Mouse (Mus musculus) neural tube, embryonic 13.5 days (tissue): Measurements from ENCODE around the gene Ugt1a10. TPM values are rescaled to one million over a fixed set of nuclear protein-coding genes. Genes with fewer than 3 reads are reported as not detected.
A peak's percentile ranks its signal among the peaks of the same experiment; 100 is the strongest.
"Not testable (repeated sequence)": the region's sequence is repeated elsewhere in the genome, so short reads cannot be mapped to it uniquely, and the experiment has no call there.

ENCODE experiments used
- ATAC-seq: fragments of 200-750 bp; cut with Nextera tagmentation; 2 replicates; pipeline ENCODE4 v1.8.0; 2017; ENCODE audit warnings: low read depth, mild to moderate bottlenecking, moderate TSS enrichment, moderate library complexity
- H3K27ac ChIP-seq: fragments of 300-500 bp; sonication (generic); replicated peaks from 2 replicates; pipeline ENCODE4 v1.5.1; 2015; ENCODE audit warnings: moderate library complexity, mild to moderate bottlenecking, inconsistent platforms
- H3K27me3 ChIP-seq: fragments of 300-500 bp; sonication (generic); 2 replicates; pipeline ENCODE4 v1.6.1; 2015; ENCODE audit warnings: mild to moderate bottlenecking, inconsistent platforms
- H3K36me3 ChIP-seq: fragments of 300-500 bp; sonication (generic); 2 replicates; pipeline ENCODE4 v1.6.1; 2015; ENCODE audit warnings: mild to moderate bottlenecking, inconsistent platforms
- H3K4me1 ChIP-seq: fragments of 300-500 bp; sonication (generic); replicated peaks from 2 replicates; pipeline ENCODE4 v1.6.1; 2015; ENCODE audit warnings: inconsistent platforms
- H3K4me2 ChIP-seq: fragments of 300-500 bp; sonication (generic); 2 replicates; pipeline ENCODE4 v1.6.1; 2015; ENCODE audit warnings: inconsistent platforms, mild to moderate bottlenecking, moderate library complexity
- H3K4me3 ChIP-seq: fragments of 300-500 bp; sonication (generic); 2 replicates; pipeline ENCODE4 v1.5.1; 2015; ENCODE audit warnings: mild to moderate bottlenecking, inconsistent platforms
- H3K9ac ChIP-seq: fragments of 300-500 bp; sonication (generic); 2 replicates; pipeline ENCODE4 v1.6.1; 2015; ENCODE audit warnings: moderate library complexity, mild to moderate bottlenecking, inconsistent platforms
- H3K9me3 ChIP-seq: fragments of 300-500 bp; sonication (generic); 2 replicates; pipeline ENCODE4 v1.6.1; 2016; ENCODE audit warnings: inconsistent platforms
- WGBS: fragments of 180-500 bp; shearing (Covaris S2); methylation state at CpG from one replicate; pipeline ENCODE4 v1.1.7; 2015; 5-methylcytosine and 5-hydroxymethylcytosine counted together
- polyA plus RNA-seq: library from polyadenylated mRNA; unstranded; fragments of >200 nt; fragmentation: Nextera tagmentation; extraction: Ambion mirVana; gene quantifications from 2 replicates; pipeline ENCODE4 v1.2.1, GENCODE M21; 2015

Gene Ugt1a10
- polyA plus RNA-seq, 1 experiment from 2014 or later, result not detected

DNA sequence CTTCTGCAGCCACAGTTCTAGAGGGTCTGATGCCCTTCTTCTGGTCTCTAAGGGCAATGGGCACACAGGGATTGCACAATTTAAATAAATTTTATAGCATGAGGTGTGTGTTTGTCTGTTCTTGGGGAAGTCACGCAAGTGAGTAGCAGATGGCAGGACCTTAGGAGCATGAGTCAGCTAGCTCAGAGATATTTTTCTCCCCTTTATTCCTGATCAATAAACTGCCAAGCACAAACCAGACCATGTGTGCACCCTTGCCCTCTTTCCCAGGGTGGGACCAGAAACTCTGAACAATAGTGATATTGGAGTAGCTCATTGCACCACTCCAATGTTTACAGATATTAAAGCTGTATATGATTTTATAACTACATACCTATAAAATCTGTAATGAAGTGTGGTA, 75.0 kb downstream of the Ugt1a10 start:
- H3K36me3 ChIP-seq, H3K4me2 ChIP-seq: not testable (repeated sequence)
- WGBS, result 87% methylated on average over 1 of the region's 1 CpGs

DNA sequence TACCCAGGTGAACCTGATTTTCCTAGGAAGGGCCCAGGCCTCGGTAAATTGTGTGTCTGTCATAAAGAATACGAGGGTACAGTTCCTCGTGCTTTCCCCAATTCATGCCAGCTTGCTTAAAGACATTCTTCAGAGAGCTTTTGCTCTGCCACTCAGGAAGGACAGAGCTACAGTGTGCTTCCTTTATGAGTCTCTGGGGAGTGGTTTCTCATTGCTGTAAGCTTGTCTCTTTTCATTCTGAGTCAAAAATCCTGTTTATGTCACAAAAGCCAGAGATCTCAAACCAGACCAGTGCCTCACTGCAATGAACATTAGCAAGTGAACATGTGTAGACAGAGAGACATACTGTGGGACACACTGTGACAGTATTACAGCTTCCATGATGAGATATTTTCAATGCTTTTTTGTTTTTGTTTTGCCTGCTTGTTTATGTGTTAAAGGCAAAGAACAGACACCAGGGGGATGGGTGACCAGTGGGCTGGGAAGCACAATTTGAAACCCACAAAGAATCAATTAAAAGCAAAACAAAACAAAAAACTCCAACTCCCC, 78.8 kb downstream of the Ugt1a10 start:
- Histone ChIP-seq H3K4me2 (no peak overlapping the region), H3K9me3 (no peaks in the 10 kb centered on the region), H3K27ac (peak overlapping the region; percentile 53), H3K9ac (no peak overlapping the region; the same call in 1 of the 2 replicates), H3K27me3 (no peaks in the 10 kb centered on the region), H3K4me3 (no peak overlapping the region), H3K36me3 (no peaks in the 10 kb centered on the region), H3K4me1 (peaks cover 11% of the 10 kb centered on the region)
- ATAC-seq, result peak; percentile 43; the same call in 1 of the 2 replicates
- 52% methylated on average over 3 of the region's 3 CpGs for WGBS

More for the DNA sequence above, 75.0 kb downstream of the Ugt1a10 start:
- not testable (repeated sequence) for ATAC-seq, H3K27me3 ChIP-seq, H3K27ac ChIP-seq, H3K4me3 ChIP-seq, H3K9me3 ChIP-seq, H3K9ac ChIP-seq
- peaks cover 11% of the 10 kb centered on the region for H3K4me1 ChIP-seq

DNA sequence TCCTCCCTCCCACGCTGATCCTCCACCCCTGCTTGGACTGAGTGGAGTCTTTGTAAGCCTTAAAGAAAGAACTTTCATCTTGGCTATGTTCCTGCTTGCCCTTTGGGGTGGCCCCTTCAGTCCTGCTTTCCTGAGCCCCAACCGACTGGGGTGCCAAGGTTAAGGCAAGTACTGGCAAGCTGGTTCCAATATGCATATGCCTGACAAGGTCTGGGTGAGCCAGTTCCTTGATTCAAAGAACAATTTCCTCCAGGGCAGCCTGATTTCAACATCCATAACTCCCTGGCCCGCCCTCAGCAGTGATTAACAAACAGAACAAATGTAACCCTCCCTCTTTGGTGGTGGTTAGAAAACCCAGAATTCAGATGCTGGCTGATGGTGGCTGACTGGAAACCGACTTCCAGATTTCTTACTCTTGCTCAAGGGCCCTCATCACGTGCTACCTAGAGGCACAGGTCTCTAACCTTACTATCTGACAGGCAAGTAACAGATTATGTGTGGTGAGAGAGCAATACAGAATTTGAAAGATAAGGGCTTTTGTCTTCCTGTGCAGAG, 79.3 kb downstream of the Ugt1a10 start, which contains the start of gene Ugt1a6a:
Ugt1a6a (plus strand) TSS at position 353 of the 555 bp plus-strand sequence.
- H3K27ac ChIP-seq, result peak within 1 kb of the TSS; percentile 53
- 53% methylated on average over 5 of the region's 5 CpGs for WGBS
- peak; percentile 69 for ATAC-seq

DNA sequence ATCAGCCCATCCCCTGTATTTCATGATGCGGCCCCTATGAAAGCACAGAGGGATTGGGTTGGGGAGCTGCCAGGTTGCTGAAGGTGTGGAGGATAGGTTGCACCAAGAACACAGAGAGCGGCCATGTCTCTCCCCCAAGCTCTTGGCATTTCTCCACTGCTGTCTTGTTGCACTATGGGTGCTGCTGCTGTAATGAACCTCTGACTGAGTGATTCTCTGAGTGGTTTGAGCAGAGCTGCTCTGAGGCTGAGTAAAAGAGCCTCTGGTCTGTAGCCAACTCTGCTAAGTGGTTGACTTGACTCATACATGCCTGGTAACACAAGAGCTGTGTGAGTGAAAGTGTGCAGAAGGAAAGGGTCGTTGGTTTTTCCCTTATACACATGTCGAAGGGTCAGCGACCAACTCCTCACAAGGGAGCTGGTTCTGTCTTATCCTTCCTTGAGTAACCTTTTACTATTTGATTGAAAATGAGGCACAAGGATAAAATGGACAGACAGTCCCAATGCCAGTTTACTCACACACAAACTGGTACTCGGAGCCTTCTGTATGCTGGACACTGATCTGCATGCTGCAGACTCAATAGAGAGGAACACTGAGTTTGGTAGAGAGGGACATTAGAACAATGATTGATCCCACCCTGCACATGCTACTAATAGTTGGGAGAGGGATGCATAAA, 80.2 kb downstream of the Ugt1a10 start:
- H3K4me2 ChIP-seq, H3K36me3 ChIP-seq, H3K9ac ChIP-seq, H3K27me3 ChIP-seq, ATAC-seq, H3K27ac ChIP-seq, H3K4me3 ChIP-seq, H3K9me3 ChIP-seq: not testable (repeated sequence)
- WGBS, result 88% methylated on average over 6 of the region's 6 CpGs
- H3K4me1 ChIP-seq, result peaks cover 11% of the 10 kb centered on the region

More for the DNA sequence above, 79.3 kb downstream of the Ugt1a10 start, which contains the start of gene Ugt1a6a:
- H3K36me3 ChIP-seq, H3K9ac ChIP-seq, H3K4me2 ChIP-seq, H3K4me3 ChIP-seq, H3K27me3 ChIP-seq, H3K9me3 ChIP-seq: not testable (repeated sequence)
- H3K4me1 ChIP-seq, result peaks cover 11% of the 10 kb centered on the region

DNA sequence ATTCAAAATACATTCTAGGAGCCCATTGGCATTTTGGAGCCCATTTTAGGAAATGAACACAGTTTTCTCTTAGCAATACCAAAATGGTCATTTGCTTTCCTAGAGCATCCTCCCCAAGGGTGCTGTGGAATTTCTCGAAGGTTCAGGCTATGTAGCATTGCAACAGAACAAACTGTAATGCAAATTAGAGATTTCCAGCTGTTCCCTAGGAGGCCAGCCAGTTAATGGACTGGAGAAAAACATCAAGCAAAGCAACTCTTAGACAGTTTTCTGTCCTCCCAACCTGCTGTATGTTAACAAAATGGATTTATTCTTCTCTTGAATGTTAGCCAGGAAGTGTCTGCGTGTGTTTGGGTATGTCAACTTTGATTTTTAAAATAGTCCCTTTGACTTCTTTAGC, 81.5 kb downstream of the Ugt1a10 start:
- Histone ChIP-seq H3K4me1 (peaks cover 11% of the 10 kb centered on the region), H3K27me3 (no peaks in the 10 kb centered on the region), H3K4me3 (no peak overlapping the region), H3K4me2 (no peak overlapping the region), H3K27ac (no peak overlapping the region), H3K36me3 (no peaks in the 10 kb centered on the region), H3K9ac (no peak overlapping the region), H3K9me3 (no peaks in the 10 kb centered on the region)
- WGBS, result 53% methylated on average over 2 of the region's 2 CpGs
- ATAC-seq, result no peak

DNA sequence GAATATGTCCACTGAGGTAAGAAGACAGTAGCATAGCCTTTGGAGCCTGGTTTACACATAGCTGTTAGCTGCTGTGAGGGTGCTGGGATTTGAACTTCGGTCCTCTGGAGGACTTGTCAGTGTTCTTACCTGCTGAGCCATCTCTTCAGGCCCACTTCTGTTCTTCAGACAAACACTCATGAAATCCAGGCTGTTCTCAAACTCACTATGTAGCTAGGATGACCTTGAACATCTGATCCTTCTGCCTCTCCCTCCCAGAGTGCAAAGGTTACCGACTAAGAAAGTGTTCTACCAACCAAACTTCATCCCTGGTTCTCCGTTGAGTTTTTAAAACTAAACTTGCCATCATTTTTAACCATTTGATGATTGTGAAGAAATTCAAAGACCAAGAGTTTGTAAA, 82.1 kb downstream of the Ugt1a10 start:
- Histone ChIP-seq H3K36me3 (no peaks in the 10 kb centered on the region), H3K27ac (no peak overlapping the region), H3K9me3 (no peaks in the 10 kb centered on the region), H3K9ac (no peak overlapping the region), H3K4me1 (peaks cover 11% of the 10 kb centered on the region), H3K27me3 (no peaks in the 10 kb centered on the region), H3K4me3 (no peak overlapping the region), H3K4me2 (no peak overlapping the region)
- no peak for ATAC-seq
- 91% methylated on average over 3 of the region's 3 CpGs for WGBS

DNA sequence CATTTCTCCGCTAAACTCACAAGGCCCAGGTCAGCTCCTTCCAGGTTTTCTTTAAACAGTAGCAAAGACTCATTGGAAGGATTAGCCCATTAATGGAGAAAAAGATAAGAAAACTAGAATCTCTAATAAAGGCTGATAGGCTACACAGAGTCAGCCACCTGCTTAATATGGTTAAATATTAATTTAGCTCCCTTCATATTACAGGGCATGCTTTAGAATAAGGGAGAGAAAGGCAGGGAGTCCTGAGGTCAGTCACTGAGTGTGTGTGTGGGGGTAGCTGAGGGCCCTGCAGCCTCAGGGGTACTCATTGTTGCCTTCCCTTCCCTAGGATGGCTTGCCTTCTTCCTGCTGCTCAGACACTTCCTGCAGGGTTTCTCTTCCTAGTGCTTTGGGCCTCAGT, 83.0 kb downstream of the Ugt1a10 start:
- no peaks in the 10 kb centered on the region for H3K27me3 ChIP-seq
- H3K4me1 ChIP-seq, result peaks cover 11% of the 10 kb centered on the region
- H3K36me3 ChIP-seq, result no peaks in the 10 kb centered on the region
- no peak overlapping the region for H3K9ac ChIP-seq
- H3K9me3 ChIP-seq, result no peaks in the 10 kb centered on the region
- no peak overlapping the region for H3K27ac ChIP-seq
- 97% methylated on average over 1 of the region's 1 CpGs for WGBS
- ATAC-seq, result no peak
- H3K4me3 ChIP-seq, result no peak overlapping the region
- H3K4me2 ChIP-seq, result no peak overlapping the region

DNA sequence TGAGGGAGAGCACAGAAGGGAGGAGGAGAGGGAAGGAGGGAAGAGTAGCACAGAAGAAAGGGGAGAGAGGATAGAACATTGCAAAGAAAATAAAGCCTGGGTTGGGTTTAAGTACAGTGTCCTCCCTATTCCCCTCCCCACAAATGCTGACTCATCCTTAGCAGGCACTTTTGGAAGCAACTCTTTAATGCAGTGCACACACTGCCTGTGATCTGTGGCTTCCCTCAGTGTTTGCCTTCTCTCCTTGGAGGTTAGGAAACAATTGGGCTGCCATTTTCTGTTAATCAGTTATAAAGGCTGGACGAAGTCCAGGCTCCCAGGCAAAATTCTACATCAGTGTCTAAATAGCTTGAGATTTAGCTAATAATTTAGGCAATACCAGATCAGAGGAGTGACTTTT, 85.3 kb downstream of the Ugt1a10 start:
- H3K9ac ChIP-seq, H3K27me3 ChIP-seq, H3K27ac ChIP-seq, H3K9me3 ChIP-seq, H3K36me3 ChIP-seq, H3K4me2 ChIP-seq, H3K4me3 ChIP-seq, ATAC-seq, H3K4me1 ChIP-seq: not testable (repeated sequence)
- whole genome bisulfite sequencing, result 40% methylated on average over 1 of the region's 1 CpGs

DNA sequence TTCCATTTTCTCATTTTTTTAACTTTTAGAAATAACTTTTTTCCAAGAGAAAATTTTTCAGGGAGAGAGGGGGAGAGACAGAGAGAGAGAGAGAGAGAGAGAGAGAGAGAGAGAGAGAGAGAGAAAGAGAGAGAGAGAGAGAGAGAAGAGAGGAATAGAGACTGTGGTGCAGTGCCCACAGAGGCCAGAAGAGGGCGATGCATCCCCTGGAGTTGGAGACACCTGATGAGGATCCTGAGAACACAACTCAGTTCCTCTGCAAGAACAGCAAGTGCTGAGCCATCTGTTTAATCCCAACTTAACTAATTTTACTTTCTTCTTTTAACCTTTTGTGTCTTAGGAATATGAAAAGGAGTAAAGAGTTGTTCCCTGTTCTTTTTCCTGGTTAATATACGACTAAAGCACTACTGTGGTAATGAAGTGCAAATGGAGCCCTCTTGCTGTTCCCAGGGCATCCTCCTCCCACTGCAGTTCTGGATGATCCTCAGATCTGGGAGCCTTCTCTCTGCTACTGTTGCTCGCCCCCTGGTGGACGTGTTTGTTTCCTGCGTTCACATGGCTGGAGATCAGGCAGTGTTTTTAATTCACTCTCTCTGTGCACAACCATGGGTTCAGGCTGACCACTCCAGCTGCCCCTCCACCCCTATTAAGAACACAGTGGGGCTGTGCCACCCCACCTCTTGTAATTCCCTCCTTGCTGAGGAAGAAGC, 88.9 kb downstream of the Ugt1a10 start:
- ATAC-seq, H3K9ac ChIP-seq: not testable (repeated sequence)
- 3% methylated on average over 5 of the region's 5 CpGs for WGBS

DNA sequence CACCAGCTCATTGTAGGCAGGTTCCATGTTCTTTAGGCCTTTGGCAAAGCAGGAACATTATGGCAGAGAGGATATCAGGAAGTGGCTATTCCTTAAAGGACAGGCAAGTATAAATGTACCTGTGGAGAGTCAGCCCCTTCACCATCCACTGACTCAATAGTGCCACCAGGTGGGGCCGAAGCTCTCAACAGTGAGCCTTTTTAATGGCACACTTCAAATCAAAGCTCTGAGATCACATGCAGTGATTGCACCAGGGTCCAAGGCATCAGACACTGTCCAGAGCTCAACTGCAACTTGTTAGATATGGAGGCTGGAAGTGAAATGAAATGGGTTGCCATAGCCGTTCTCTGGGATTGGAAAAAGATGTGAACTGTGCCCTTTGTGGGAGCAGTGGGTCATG, 90.1 kb downstream of the Ugt1a10 start:
- not testable (repeated sequence) for H3K9ac ChIP-seq, ATAC-seq, H3K4me1 ChIP-seq, H3K4me2 ChIP-seq, H3K27ac ChIP-seq, H3K36me3 ChIP-seq, H3K27me3 ChIP-seq, H3K9me3 ChIP-seq, H3K4me3 ChIP-seq
- WGBS, result 79% methylated on average over 2 of the region's 2 CpGs

More for the DNA sequence above, 88.9 kb downstream of the Ugt1a10 start:
- not testable (repeated sequence) for H3K27me3 ChIP-seq, H3K36me3 ChIP-seq, H3K4me2 ChIP-seq, H3K9me3 ChIP-seq, H3K27ac ChIP-seq, H3K4me1 ChIP-seq, H3K4me3 ChIP-seq

DNA sequence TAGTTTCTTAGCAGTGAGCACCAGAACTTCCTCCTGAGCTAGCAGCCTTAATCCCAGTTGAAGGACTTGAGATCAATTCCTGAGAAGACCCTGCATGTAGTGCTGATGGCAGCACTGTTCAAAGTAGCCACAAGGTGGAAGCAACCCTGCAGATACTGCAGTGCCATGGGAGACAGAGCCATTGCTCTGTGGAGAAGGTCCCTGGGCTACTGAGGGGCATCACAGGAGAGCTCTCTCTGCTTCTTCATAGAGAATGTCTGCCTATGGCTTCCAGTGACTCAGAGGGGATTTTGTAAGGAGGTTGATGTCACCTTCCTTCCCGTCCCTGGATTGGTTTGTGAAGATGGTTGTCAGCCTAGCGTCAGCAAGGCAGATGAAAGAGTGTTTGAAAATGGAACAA, 94.9 kb downstream of the Ugt1a10 start:
- not testable (repeated sequence) for H3K36me3 ChIP-seq, H3K4me2 ChIP-seq, ATAC-seq, H3K27me3 ChIP-seq, H3K9ac ChIP-seq, H3K4me1 ChIP-seq, H3K4me3 ChIP-seq, H3K9me3 ChIP-seq, H3K27ac ChIP-seq
- WGBS, result 78% methylated on average over 2 of the region's 2 CpGs

DNA sequence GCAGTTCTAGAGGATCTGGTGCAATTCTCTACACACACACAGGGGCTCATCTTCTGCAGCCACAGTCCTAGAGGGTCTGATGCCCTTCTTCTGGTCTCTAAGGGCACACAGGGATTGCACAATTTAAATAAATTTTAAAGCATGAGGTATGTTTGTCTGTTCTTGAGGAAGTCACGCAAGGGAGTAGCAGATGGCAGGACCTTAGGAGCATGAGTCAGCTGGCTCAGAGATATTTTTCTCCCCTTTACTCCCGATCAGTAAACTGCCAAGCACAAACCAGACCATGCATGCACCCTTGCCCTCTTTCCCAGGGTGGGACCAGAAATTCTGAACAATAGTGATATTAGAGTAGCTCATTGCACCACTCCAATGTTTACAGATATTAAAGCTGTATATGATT, 103.2 kb downstream of the Ugt1a10 start:
- Histone ChIP-seq H3K9me3 (no peaks in the 10 kb centered on the region), H3K4me1 (no peaks in the 10 kb centered on the region), H3K36me3 (no peaks in the 10 kb centered on the region), H3K4me2 (no peak overlapping the region), H3K27ac (no peak overlapping the region), H3K4me3 (no peak overlapping the region), H3K27me3 (no peaks in the 10 kb centered on the region), H3K9ac (no peak overlapping the region)
- no peak for ATAC-seq
- 87% methylated on average over 2 of the region's 2 CpGs for WGBS
